Mouse (Mus musculus) hindbrain, embryonic 16.5 days (tissue): ENCODE measurements around the gene Orai2. TPM values are rescaled to one million over a fixed set of nuclear protein-coding genes. Genes with fewer than 3 reads are reported as not detected.
"Not testable (repeated sequence)": the region's sequence is repeated elsewhere in the genome, so short reads cannot be mapped to it uniquely, and the experiment has no call there.

ENCODE experiments used
- ATAC-seq: fragments of 200-750 bp; cut with Nextera tagmentation; 2 replicates; pipeline ENCODE4 v1.8.0; 2017; ENCODE audit warnings: moderate TSS enrichment, moderate library complexity
- H3K27ac ChIP-seq: fragments of 300-500 bp; sonication (generic); 2 replicates; pipeline ENCODE4 v1.5.1; 2014; ENCODE audit warnings: low read depth, mild to moderate bottlenecking, control low read depth, low read length, moderate library complexity
- H3K27me3 ChIP-seq: fragments of 300-500 bp; sonication (generic); replicated peaks from 2 replicates; pipeline ENCODE4 v1.6.1; 2014; ENCODE audit warnings: low read length; ENCODE audit not compliant: control insufficient read depth, insufficient read depth
- H3K36me3 ChIP-seq: fragments of 300-500 bp; sonication (generic); 2 replicates; pipeline ENCODE4 v1.6.1; 2014; ENCODE audit warnings: mild to moderate bottlenecking, low read length, moderate library complexity, mixed read lengths; ENCODE audit not compliant: control insufficient read depth, insufficient read depth
- H3K4me1 ChIP-seq: fragments of 300-500 bp; sonication (generic); 2 replicates; pipeline ENCODE4 v1.6.1; 2014; ENCODE audit warnings: low read depth, low read length; ENCODE audit not compliant: control insufficient read depth, insufficient read depth
- H3K4me2 ChIP-seq: fragments of 300-500 bp; sonication (generic); 2 replicates; pipeline ENCODE4 v1.6.1; 2014; ENCODE audit warnings: mild to moderate bottlenecking, low read length, control low read depth, moderate library complexity
- H3K4me3 ChIP-seq: fragments of 300-500 bp; sonication (generic); 2 replicates; pipeline ENCODE4 v1.5.1; 2014; ENCODE audit warnings: mild to moderate bottlenecking, low read length, control low read depth, moderate library complexity
- H3K9ac ChIP-seq: fragments of 300-500 bp; sonication (generic); 2 replicates; pipeline ENCODE4 v1.6.1; 2014; ENCODE audit warnings: low read depth, mild to moderate bottlenecking, control low read depth, low read length, moderate library complexity
- H3K9me3 ChIP-seq: fragments of 300-500 bp; sonication (generic); 2 replicates; pipeline ENCODE4 v1.6.1; 2014; ENCODE audit warnings: mild to moderate bottlenecking, low read length, moderate library complexity; ENCODE audit not compliant: control insufficient read depth
- WGBS: fragments of 180-500 bp; shearing (Covaris S2); extraction: QIAGEN DNeasy Blood & Tissue Kit; methylation state at CpG from one replicate; pipeline ENCODE4 v1.1.7; 2014; 5-methylcytosine and 5-hydroxymethylcytosine counted together
- polyA plus RNA-seq: library from polyadenylated mRNA; unstranded; fragments of >200 nt; fragmentation: Nextera tagmentation; extraction: Ambion mirVana; gene quantifications from 2 replicates; pipeline ENCODE4 v1.2.1, GENCODE M21; 2015

The Orai2 gene
- polyA plus RNA-seq, 1 experiment from 2014 or later, result 50.1 TPM

GRCm38 (mm10) chr5:136211341-136212102, 41.0 kb upstream of the Orai2 start:
- not testable (repeated sequence) for H3K4me1 ChIP-seq, H3K9ac ChIP-seq, H3K4me3 ChIP-seq, H3K27me3 ChIP-seq, ATAC-seq, H3K4me2 ChIP-seq, H3K27ac ChIP-seq, H3K9me3 ChIP-seq, H3K36me3 ChIP-seq
- 93% methylated on average over 14 of the region's 14 CpGs for WGBS

DNA sequence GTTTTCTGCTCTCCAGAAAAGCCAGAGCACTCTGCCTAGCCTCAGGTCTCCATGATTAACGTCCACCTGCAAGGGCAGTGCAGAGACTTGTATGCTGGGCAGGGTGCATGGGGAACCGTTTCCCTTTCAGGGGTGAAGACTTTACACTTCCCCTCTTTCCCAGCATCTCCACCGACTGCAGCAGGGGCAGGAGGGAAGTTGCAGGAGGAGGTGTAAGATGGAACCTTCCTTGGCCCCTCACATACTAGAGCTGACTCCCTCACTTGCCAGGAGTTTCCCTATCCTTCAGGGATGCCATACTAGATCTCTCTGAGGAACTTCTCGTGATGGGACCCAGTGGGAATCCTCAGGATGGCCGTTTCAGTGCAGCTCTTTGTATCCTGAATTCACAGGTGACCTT, 40.0 kb upstream of the Orai2 start:
- Histone ChIP-seq H3K27ac (no peak overlapping the region), H3K4me2 (no peak overlapping the region), H3K9me3 (no peaks in the 10 kb centered on the region), H3K4me3 (no peak overlapping the region), H3K9ac (no peak overlapping the region), H3K27me3 (no peaks in the 10 kb centered on the region), H3K4me1 (no peaks in the 10 kb centered on the region), H3K36me3 (no peaks in the 10 kb centered on the region)
- ATAC-seq, result no peak
- WGBS, result 82% methylated on average over 5 of the region's 5 CpGs

DNA sequence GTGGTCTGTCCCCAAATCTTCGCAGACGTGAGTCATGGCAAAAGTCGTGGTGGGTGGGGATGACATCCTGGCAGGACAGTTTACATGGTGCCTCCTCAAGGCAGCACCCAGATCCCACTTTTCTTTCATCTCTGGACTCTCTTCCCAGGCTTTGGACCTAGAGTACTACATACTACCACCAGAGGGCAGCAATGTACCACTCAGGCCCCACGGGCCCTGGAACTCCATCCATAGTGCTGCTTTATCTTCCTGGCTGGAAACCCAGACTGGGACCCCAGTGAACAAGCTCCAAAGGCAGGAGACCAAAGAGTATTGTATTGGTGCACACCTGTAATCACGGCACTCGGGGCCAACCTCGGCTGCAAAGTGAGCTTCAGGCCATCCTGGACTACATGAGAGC, 31.3 kb upstream of the Orai2 start:
- peak; percentile 63 for ATAC-seq
- Histone ChIP-seq H3K9ac (no peak overlapping the region), H3K9me3 (no peaks in the 10 kb centered on the region), H3K4me1 (peaks cover 10% of the 10 kb centered on the region), H3K27me3 (no peaks in the 10 kb centered on the region), H3K36me3 (no peaks in the 10 kb centered on the region), H3K4me2 (no peak overlapping the region), H3K4me3 (no peak overlapping the region), H3K27ac (no peak overlapping the region)
- 36% methylated on average over 7 of the region's 7 CpGs for WGBS

GRCm38 (mm10) chr5:136199526-136199925, 29.0 kb upstream of the Orai2 start:
- no peak for ATAC-seq

GRCm38 (mm10) chr5:136198474-136199391, 28.2 kb upstream of the Orai2 start, which contains the start of gene Prkrip1:
Gene Prkrip1, minus strand, starts transcription at chr5:136198963.
- Histone ChIP-seq H3K9me3 (no peaks in the 10 kb centered on the region), H3K4me1 (peaks cover 10% of the 10 kb centered on the region), H3K27me3 (no peaks in the 10 kb centered on the region), H3K27ac (peak within 1 kb of the TSS; percentile 83), H3K4me2 (peak within 1 kb of the TSS; percentile 92), H3K4me3 (peak within 1 kb of the TSS; percentile 92), H3K36me3 (peaks cover 13% of the 10 kb centered on the region), H3K9ac (peak within 1 kb of the TSS; percentile 91)
- peak; percentile 89 for ATAC-seq
- WGBS, result under 1% methylated on average over 62 of the region's 62 CpGs

More at GRCm38 (mm10) chr5:136199526-136199925, 29.0 kb upstream of the Orai2 start:
- H3K4me2 ChIP-seq, result peak overlapping the region; percentile 70
- H3K4me3 ChIP-seq, result peak overlapping the region; percentile 92
- no peaks in the 10 kb centered on the region for H3K27me3 ChIP-seq
- 34% methylated on average over 11 of the region's 11 CpGs for WGBS
- no peaks in the 10 kb centered on the region for H3K9me3 ChIP-seq
- peaks cover 6% of the 10 kb centered on the region for H3K36me3 ChIP-seq
- peaks cover 10% of the 10 kb centered on the region for H3K4me1 ChIP-seq
- H3K27ac ChIP-seq, result no peak overlapping the region
- H3K9ac ChIP-seq, result peak overlapping the region; percentile 27; the same call in 1 of the 2 replicates

DNA sequence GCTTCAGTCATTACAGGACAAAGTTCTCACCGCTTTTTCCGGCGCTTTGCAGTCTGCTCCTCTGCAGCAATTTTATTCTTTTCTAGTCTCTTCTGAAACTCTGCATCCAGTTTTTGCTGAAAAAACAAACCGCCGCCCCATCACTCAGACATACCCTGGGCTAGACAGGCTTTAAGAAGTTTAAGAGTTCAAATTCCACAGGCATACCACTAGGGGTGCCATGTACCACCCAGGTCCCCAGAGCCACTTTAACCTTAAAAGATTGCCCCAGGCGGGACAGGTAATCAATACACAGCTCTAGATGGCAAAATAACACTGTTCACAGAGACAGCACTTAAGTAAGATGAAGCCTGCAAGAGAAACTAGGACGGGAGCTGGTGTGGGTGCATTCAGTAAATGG, 21.4 kb upstream of the Orai2 start:
- no peak for ATAC-seq
- no peak overlapping the region for H3K4me3 ChIP-seq
- no peak overlapping the region for H3K9ac ChIP-seq
- H3K27ac ChIP-seq, result no peak overlapping the region
- WGBS, result 88% methylated on average over 7 of the region's 7 CpGs
- H3K4me2 ChIP-seq, result no peak overlapping the region
- H3K36me3 ChIP-seq, result peaks cover 41% of the 10 kb centered on the region
- no peaks in the 10 kb centered on the region for H3K27me3 ChIP-seq
- H3K4me1 ChIP-seq, result no peaks in the 10 kb centered on the region
- H3K9me3 ChIP-seq, result no peaks in the 10 kb centered on the region

GRCm38 (mm10) chr5:136186723-136187122, 16.2 kb upstream of the Orai2 start:
- no peak overlapping the region for H3K4me2 ChIP-seq
- no peaks in the 10 kb centered on the region for H3K4me1 ChIP-seq
- H3K4me3 ChIP-seq, result no peak overlapping the region
- H3K9me3 ChIP-seq, result no peaks in the 10 kb centered on the region
- H3K27ac ChIP-seq, result no peak overlapping the region
- no peaks in the 10 kb centered on the region for H3K27me3 ChIP-seq
- H3K36me3 ChIP-seq, result peaks cover 16% of the 10 kb centered on the region
- peak; percentile 64; the same call in 1 of the 2 replicates for ATAC-seq
- no peak overlapping the region for H3K9ac ChIP-seq
- 40% methylated on average over 4 of the region's 4 CpGs for WGBS

DNA sequence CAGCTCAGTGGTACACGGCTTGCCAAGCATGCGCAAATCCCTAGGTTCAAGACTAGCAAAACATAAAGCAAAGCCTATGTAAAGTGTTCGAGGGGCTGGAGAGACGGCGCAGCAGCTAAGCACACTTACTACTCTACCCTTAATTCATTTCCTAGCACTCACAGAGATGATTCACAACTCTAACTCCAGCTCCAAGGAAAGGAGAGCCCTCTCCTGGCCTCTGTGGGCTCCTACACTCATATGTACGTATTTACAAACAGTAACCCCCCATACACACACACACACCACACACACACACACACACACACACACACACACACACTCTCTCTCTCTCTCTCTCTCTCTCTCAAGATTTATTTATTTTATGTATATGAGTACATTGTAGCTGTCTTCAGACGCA, 13.3 kb upstream of the Orai2 start:
- Histone ChIP-seq H3K27me3 (no peaks in the 10 kb centered on the region), H3K36me3 (peaks cover 21% of the 10 kb centered on the region), H3K9me3 (no peaks in the 10 kb centered on the region), H3K4me1 (no peaks in the 10 kb centered on the region), H3K4me2 (no peak overlapping the region), H3K27ac (no peak overlapping the region), H3K9ac (no peak overlapping the region), H3K4me3 (no peak overlapping the region)
- ATAC-seq, result no peak
- WGBS, result 88% methylated on average over 7 of the region's 7 CpGs

GRCm38 (mm10) chr5:136182830-136183229, 12.3 kb upstream of the Orai2 start:
- no peaks in the 10 kb centered on the region for H3K27me3 ChIP-seq
- H3K4me3 ChIP-seq, result no peak overlapping the region
- no peaks in the 10 kb centered on the region for H3K9me3 ChIP-seq
- ATAC-seq, result no peak
- no peak overlapping the region for H3K27ac ChIP-seq
- H3K9ac ChIP-seq, result no peak overlapping the region
- H3K4me2 ChIP-seq, result no peak overlapping the region
- 90% methylated on average over 4 of the region's 4 CpGs for WGBS
- peaks cover 23% of the 10 kb centered on the region for H3K36me3 ChIP-seq
- H3K4me1 ChIP-seq, result no peaks in the 10 kb centered on the region
